Mouse (Mus musculus) midbrain, embryonic 16.5 days (tissue): ENCODE measurements around the gene C1qtnf7. TPM values are rescaled to one million over a fixed set of nuclear protein-coding genes. Genes with fewer than 3 reads are reported as not detected.

ENCODE experiments used
- ATAC-seq: fragments of 200-750 bp; cut with Nextera tagmentation; 2 replicates; pipeline ENCODE4 v1.8.0; 2017; ENCODE audit warnings: moderate TSS enrichment
- H3K27ac ChIP-seq: fragments of 300-500 bp; sonication (generic); 2 replicates; pipeline ENCODE4 v1.5.1; 2014; ENCODE audit warnings: mild to moderate bottlenecking, low read length, mixed read lengths
- H3K27me3 ChIP-seq: fragments of 300-500 bp; sonication (generic); 2 replicates; pipeline ENCODE4 v1.6.1; 2014; ENCODE audit warnings: low read depth, low read length, mixed read lengths; ENCODE audit not compliant: control insufficient read depth, insufficient read depth
- H3K36me3 ChIP-seq: fragments of 300-500 bp; sonication (generic); 2 replicates; pipeline ENCODE4 v1.6.1; 2014; ENCODE audit warnings: mild to moderate bottlenecking, low read length, moderate library complexity, mixed read lengths; ENCODE audit not compliant: control insufficient read depth, insufficient read depth
- H3K4me1 ChIP-seq: fragments of 300-500 bp; sonication (generic); 2 replicates; pipeline ENCODE4 v1.6.1; 2014; ENCODE audit warnings: mild to moderate bottlenecking, low read length, mixed read lengths; ENCODE audit not compliant: control insufficient read depth, insufficient read depth
- H3K4me2 ChIP-seq: fragments of 300-500 bp; sonication (generic); 2 replicates; pipeline ENCODE4 v1.6.1; 2014; ENCODE audit warnings: mild to moderate bottlenecking, low read length, mixed read lengths
- H3K4me3 ChIP-seq: fragments of 300-500 bp; sonication (generic); 2 replicates; pipeline ENCODE4 v1.5.1; 2014; ENCODE audit warnings: low read depth, mild to moderate bottlenecking, low read length, moderate library complexity, mixed read lengths
- H3K9ac ChIP-seq: fragments of 300-500 bp; sonication (generic); 2 replicates; pipeline ENCODE4 v1.6.1; 2014; ENCODE audit warnings: low read depth, low read length, mixed read lengths
- H3K9me3 ChIP-seq: fragments of 300-500 bp; sonication (generic); replicated peaks from 2 replicates; pipeline ENCODE4 v1.6.1; 2014; ENCODE audit warnings: mild to moderate bottlenecking, low read length, mixed read lengths; ENCODE audit not compliant: control insufficient read depth, poor library complexity, severe bottlenecking
- WGBS: fragments of 180-500 bp; shearing (Covaris S2); extraction: QIAGEN DNeasy Blood & Tissue Kit; methylation state at CpG from one replicate; pipeline ENCODE4 v1.1.7; 2014; 5-methylcytosine and 5-hydroxymethylcytosine counted together
- polyA plus RNA-seq: library from polyadenylated mRNA; unstranded; fragments of >200 nt; fragmentation: Nextera tagmentation; extraction: Ambion mirVana; gene quantifications from 2 replicates; pipeline ENCODE4 v1.2.1, GENCODE M21; 2015

The C1qtnf7 gene
- polyA plus RNA-seq, 1 experiment from 2014 or later, result 1.1 TPM

DNA sequence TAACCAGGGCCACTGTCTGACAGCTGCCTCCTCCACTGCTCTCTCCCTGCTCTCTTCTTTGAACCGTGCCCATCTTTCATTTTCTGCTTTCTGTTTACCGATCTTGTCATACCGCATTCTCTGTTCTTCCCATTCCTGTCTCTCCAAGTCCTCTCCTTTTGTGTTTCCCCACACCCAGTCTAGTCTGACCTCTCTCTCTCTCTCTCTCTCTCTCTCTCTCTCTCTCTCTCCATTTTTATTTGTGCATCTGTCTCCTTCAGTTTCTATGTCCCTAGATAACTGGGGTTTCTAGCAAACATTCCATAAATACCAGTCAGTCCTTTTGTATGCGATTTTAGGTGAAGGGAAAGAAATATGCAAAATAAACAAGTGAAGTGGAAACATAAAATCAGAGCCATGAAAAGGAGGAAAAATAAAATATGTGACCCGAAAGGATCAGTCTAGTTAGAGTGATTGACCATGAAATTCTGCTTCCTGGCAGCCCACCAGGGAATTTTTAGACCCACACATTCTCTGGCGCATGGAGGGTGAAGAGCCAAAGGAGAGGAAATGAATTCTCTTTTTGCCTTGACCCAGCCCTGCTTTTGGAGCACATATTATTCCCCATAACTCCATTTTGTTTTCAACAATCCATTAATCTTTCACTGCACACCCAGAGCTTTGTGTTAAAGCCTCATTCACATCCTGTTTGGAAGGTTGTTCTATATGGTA lies 11.7 kb downstream of the C1qtnf7 start:
- no peak overlapping the region for H3K4me2 ChIP-seq
- no peaks in the 10 kb centered on the region for H3K36me3 ChIP-seq
- no peak overlapping the region for H3K9ac ChIP-seq
- H3K4me1 ChIP-seq, result no peaks in the 10 kb centered on the region
- no peak for ATAC-seq
- no peak overlapping the region for H3K4me3 ChIP-seq
- H3K9me3 ChIP-seq, result no peaks in the 10 kb centered on the region
- 68% methylated on average over 6 of the region's 6 CpGs for WGBS
- no peak overlapping the region for H3K27ac ChIP-seq
- H3K27me3 ChIP-seq, result no peaks in the 10 kb centered on the region

DNA sequence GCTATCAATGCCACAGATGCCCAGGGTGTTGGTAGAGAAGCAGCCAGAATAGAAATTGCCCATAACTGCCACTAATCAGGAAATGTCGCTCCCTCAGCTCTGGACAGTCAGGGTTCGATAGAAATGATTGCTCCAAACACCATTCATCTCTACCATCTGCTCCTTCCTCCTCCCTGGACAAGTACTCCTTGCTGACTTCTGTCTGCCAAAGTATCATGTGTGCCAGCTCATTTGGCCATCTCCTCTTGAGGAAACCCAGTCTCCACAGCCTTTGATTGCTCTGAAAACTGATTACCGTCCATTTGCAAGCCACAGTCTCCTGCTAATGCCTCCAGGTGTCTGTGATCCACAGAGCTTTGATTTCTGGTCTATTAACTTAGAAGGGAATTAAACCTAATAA lies 14.8 kb downstream of the C1qtnf7 start:
- 80% methylated on average over 3 of the region's 3 CpGs for WGBS
- Histone ChIP-seq H3K4me1 (no peaks in the 10 kb centered on the region), H3K9me3 (no peaks in the 10 kb centered on the region), H3K9ac (no peak overlapping the region), H3K27ac (no peak overlapping the region), H3K4me3 (no peak overlapping the region), H3K36me3 (no peaks in the 10 kb centered on the region), H3K27me3 (no peaks in the 10 kb centered on the region), H3K4me2 (no peak overlapping the region)
- ATAC-seq, result no peak

DNA sequence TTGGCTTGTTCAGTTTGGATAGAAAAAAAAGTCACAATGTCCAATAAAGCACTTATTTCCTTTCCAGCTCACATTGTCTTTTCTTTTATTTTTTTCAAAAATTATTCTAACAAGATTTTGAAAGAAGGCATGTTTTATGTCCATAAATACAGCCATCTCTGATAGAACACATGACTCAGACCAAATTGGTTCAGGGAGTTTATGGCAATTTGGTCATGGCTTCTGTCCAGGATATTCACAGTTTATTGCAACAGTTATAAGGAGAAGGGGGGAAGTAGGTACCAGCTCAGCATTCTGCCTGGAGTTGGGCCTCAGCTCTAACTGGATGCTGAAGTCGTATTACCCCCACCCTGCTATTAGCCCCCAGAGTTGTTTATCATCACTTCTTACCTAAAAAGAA lies 15.5 kb downstream of the C1qtnf7 start:
- no peaks in the 10 kb centered on the region for H3K4me1 ChIP-seq
- no peaks in the 10 kb centered on the region for H3K27me3 ChIP-seq
- H3K4me3 ChIP-seq, result no peak overlapping the region
- H3K4me2 ChIP-seq, result no peak overlapping the region
- no peaks in the 10 kb centered on the region for H3K36me3 ChIP-seq
- H3K9me3 ChIP-seq, result no peaks in the 10 kb centered on the region
- ATAC-seq, result no peak
- no peak overlapping the region for H3K9ac ChIP-seq
- H3K27ac ChIP-seq, result no peak overlapping the region
- WGBS, result 87% methylated on average over 1 of the region's 1 CpGs

DNA sequence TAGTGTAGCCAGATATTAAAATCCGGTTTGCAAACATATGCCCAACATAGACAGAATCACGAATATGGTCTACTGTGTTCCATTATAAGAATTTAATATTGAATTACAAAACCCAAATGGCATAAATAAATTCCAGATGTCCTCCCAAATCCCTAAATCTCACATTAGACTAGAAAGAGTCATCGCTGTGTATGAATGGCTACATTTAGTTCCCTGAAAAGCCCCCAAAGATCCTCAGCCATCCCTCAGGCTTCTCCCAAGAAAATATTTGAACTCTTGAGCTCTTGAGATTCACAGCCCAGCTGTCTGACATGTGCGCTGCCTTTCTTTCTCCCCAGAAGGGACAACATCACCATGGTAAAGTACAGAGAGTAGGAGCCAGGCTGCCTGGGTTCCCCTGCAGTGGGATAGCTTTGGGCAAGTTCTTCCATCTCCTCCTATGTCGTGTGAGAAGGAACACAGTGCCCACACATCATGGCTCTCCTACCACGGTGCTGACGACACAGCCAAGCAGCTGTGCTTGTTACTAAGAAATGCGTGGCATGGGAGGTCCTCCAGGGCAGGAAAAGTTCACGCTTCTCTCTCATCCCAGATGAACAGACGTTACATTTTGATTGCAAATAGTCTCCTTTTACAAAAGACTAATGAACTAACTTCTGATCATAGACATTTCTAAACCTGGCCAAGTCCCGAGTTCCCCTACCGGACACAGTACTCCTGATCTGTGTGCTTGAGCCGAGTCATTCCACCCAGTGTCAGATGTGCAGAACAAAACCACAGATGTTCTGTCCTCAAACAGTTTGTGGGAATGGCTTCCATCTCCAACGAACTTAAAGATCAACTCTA lies 23.2 kb downstream of the C1qtnf7 start:
- no peak for ATAC-seq
- no peaks in the 10 kb centered on the region for H3K4me1 ChIP-seq
- H3K27ac ChIP-seq, result no peak overlapping the region
- H3K27me3 ChIP-seq, result no peaks in the 10 kb centered on the region
- no peak overlapping the region for H3K9ac ChIP-seq
- no peaks in the 10 kb centered on the region for H3K9me3 ChIP-seq
- no peaks in the 10 kb centered on the region for H3K36me3 ChIP-seq
- WGBS, result 88% methylated on average over 14 of the region's 14 CpGs
- H3K4me3 ChIP-seq, result no peak overlapping the region
- no peak overlapping the region for H3K4me2 ChIP-seq

DNA sequence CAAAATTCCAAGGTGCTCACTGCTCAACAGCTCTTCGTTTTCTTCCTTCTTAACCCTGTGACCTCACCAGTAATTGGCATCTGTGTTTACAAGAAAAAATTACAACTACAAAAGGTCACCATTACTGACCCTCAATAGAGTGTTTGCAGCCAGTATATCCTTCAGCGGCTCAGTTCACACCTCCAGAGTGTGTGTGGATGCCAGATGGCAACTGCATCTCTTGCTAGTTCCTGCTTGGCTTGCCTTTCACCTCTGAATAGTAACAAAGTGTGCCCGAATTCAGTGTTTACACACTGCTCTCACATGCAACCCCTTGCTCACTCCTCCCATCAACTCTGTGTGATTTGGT lies 23.8 kb downstream of the C1qtnf7 start:
- Histone ChIP-seq H3K9me3 (no peaks in the 10 kb centered on the region), H3K36me3 (no peaks in the 10 kb centered on the region), H3K9ac (no peak overlapping the region), H3K4me1 (no peaks in the 10 kb centered on the region), H3K27me3 (no peaks in the 10 kb centered on the region), H3K4me3 (no peak overlapping the region), H3K27ac (no peak overlapping the region), H3K4me2 (no peak overlapping the region)
- ATAC-seq, result no peak
- 83% methylated on average over 3 of the region's 3 CpGs for WGBS

DNA sequence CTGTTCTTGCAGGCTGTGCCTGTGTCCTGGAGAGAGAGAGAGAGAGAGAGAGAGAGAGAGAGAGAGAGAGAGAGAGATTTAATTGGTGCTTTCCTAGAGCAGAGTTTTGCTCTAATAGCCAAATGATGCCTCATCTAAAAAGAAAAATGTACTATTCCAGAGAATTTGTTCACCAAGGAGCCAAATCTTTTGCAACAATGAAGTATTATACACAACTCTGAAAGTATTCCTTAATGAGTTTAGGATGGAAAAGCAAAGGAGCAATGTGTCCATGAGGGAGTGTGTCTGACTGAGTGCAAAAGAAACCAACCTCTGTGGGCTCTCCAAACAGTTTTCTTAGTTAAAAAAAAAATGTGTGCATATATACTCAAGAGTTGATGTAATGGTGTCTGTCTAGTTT lies 24.5 kb downstream of the C1qtnf7 start:
- ATAC-seq, result no peak
- Histone ChIP-seq H3K9me3 (no peaks in the 10 kb centered on the region; the same call in 1 of the 2 replicates), H3K36me3 (no peaks in the 10 kb centered on the region), H3K27ac (no peak overlapping the region), H3K9ac (no peak overlapping the region), H3K27me3 (no peaks in the 10 kb centered on the region), H3K4me2 (no peak overlapping the region), H3K4me1 (no peaks in the 10 kb centered on the region), H3K4me3 (no peak overlapping the region)

DNA sequence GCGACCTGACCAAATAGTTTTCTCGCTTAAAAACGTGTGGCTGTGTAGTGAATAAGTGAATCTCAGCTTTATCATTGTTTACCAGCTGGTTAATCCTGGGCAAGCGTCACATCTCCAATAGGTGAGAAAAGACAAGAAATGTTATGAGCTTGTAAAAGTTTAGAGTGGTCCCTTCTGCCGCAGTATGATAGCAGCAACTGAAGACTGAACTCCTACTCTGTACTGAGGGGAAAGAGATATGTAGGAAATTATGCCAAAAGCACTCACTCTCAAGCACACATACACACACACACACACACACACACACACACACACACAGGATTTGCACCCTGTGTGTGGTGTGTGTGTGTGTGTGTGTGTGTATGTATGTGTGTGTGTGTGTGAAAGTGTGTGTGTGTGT lies 26.2 kb downstream of the C1qtnf7 start:
- no peak overlapping the region for H3K4me3 ChIP-seq
- ATAC-seq, result no peak
- 83% methylated on average over 5 of the region's 5 CpGs for WGBS
- H3K9me3 ChIP-seq, result no peaks in the 10 kb centered on the region; the same call in 1 of the 2 replicates
- no peaks in the 10 kb centered on the region for H3K36me3 ChIP-seq
- no peak overlapping the region for H3K27ac ChIP-seq
- no peak overlapping the region for H3K9ac ChIP-seq
- H3K4me1 ChIP-seq, result no peaks in the 10 kb centered on the region
- no peak overlapping the region for H3K4me2 ChIP-seq
- H3K27me3 ChIP-seq, result no peaks in the 10 kb centered on the region

DNA sequence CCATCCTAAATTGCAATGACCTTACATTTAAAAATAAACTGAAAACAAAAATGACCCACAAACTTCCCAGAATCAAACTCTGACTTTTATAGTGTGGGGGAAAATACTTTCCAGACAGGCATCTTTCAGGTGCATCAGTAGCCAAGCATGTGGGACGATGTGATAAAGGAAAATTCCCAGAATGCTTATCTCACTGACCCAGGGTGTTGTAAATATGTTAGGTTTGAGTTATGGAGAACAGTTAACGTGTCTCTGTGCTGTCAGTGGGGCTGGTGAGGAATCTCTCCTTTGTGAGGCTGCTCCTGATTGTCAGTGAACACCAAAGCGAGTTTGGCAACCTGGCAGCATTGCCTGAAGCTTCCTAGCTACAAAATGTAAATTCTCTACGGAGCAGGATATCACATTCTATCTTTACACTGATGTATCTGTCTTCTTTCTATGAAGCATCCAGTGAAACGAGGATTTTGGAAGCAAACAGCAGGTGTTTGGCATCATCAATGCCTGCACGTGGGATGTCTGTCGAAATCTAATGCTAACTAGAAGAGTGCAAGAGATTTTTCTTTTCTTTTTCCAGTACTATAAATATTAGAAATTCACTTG lies 27.0 kb downstream of the C1qtnf7 start:
- no peak for ATAC-seq
- Histone ChIP-seq H3K27me3 (no peaks in the 10 kb centered on the region), H3K27ac (no peak overlapping the region), H3K4me3 (no peak overlapping the region), H3K36me3 (no peaks in the 10 kb centered on the region), H3K4me2 (no peak overlapping the region), H3K9me3 (no peaks in the 10 kb centered on the region; the same call in 1 of the 2 replicates), H3K4me1 (no peaks in the 10 kb centered on the region), H3K9ac (no peak overlapping the region)
- WGBS, result 60% methylated on average over 7 of the region's 7 CpGs

DNA sequence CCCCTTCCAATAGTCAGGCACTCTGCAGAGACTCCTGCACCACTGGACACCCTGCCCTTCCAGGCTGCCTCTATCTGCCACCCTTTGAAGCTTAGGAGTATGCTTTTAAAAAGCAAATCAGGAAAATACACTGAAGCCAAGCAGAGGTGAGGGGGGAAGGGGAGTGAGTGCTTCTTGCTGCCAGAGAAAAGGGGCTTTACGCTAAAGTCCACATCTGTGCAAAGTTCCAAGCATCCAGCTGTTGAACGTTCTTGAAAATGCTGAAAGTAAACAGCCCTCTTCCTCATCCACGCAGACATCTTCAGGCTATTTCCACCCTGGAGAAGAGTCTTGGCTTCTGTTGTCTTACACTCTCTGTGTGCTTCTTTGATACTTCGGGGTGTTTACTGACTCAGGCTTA lies 34.6 kb downstream of the C1qtnf7 start:
- no peak overlapping the region for H3K9ac ChIP-seq
- H3K4me1 ChIP-seq, result no peaks in the 10 kb centered on the region

More for the DNA sequence above, 34.6 kb downstream of the C1qtnf7 start:
- Histone ChIP-seq H3K4me2 (no peak overlapping the region), H3K36me3 (no peaks in the 10 kb centered on the region), H3K4me3 (no peak overlapping the region), H3K27ac (no peak overlapping the region), H3K9me3 (no peaks in the 10 kb centered on the region), H3K27me3 (no peaks in the 10 kb centered on the region)
- no peak for ATAC-seq
- WGBS, result 68% methylated on average over 4 of the region's 4 CpGs
